Mouse (Mus musculus) frontal cortex, postnatal 36 days (tissue): ENCODE measurements around the gene Olfr1318.

ENCODE experiments used
- DNase-seq, 2 experiments: peaks; one replicate each; pipeline ENCODE4 v3.0.0; 2022; ENCODE audit warnings: low spot score in 2 of 2

Gene Olfr1318

DNA sequence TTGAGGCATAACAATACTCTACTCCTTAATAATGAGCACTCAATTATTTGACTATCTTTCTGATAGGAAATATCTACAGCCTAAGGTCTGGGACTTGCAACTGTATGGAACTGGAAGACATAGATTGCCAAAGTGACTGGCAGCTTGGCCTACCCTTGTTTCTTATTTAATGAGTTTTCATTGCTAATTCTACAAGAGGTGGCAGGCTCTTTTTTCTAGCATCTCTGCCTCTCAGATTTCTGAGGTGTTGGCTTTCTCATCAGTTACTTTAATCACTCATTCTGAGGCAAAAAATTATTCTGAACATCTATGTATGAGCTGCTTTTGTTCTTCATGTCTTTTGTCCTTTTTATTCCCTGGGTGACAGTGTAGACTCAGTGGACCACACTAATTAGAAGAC is at the start of gene Olfr1318:
TSS of gene Olfr1318 (plus strand) at position 301 of the 400 bp plus-strand sequence.
- DNase-seq, result no peak

DNA sequence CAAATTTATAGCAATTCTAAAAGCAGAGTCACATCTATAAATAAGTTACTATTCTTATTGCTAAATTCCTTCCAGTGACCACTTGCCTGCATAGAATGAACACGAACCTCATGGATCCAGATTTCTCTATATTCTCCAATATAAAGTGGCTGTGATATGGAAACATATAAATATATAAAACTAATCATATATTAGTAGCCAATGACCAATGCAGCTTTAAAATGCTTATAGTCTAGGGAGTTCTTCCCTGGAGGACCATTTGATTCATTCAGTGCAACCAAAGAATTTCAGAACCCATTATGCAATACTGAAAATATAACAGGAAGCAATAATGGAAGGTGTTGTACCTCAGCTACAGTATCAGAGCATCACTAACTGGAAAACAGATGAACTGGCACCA is 38.7 kb upstream of the Olfr1318 start, which contains the start of gene Olfr1315-ps1:
TSS of gene Olfr1315-ps1 (minus strand) at position 101 of the 400 bp plus-strand sequence.
- no peak for DNase-seq

DNA sequence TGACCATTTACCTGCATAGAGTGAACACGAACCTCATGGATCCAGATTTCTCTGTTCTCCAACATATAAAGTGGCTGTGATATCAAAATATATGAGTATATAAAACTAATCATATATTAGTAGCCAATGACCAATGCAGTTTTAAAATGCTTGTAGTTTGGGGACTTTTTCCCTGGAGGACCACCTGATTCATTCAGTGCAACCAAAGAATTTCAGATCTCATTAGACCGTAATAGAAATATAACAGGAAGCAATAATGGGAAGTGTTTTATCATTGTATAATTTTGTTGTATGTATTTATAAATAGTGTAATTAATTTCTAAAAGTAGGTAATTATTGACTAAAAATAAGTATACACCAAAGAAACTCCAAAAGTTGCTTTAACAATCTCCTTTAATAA is 19.1 kb upstream of the Olfr1318 start, which contains the start of gene Olfr1316:
TSS of gene Olfr1316 (minus strand) at position 101 of the 400 bp plus-strand sequence.
- DNase-seq, result no peak

DNA sequence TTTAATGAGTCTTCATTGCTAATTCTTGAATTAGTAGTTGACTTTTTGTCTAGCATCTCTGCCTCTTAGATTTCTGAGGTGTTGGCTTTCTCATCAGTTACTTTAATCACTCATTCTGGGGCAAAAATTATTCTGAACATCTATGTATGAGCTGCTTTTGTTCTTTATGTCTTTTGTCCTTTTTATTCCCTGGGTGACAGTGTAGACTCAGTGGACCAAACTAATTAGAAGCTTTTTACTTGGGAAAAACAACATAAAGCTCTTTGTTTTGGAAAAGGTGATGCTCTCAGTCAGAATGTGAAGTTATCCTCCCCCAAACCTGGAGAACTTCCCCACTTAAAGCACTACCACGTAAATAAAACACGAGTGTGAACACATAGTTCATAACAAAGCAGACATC is 14.0 kb upstream of the Olfr1318 start, which contains the start of gene Olfr1317:
TSS of gene Olfr1317 (plus strand) at position 301 of the 400 bp plus-strand sequence.
- DNase-seq, result no peak

DNA sequence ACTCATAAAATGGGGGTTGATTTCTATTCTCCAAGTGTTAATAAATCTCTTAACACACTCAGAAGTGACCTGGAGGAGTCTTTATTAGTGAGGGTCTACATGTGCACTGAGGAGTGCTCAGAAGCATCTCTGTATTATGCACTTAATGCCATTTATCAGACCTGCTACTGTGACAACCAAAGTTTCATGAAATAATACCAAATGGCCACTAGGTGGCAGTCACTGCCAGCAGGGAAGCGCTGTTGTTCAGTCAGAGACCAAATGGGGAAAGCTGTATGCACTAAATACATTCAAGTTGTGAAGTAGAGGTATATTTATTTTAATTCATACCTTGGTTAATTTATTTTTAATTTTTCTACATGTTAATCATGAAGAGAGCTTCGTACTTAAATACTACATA is 42.9 kb downstream of the Olfr1318 start:
- peak; percentile 20 to 60 for DNase-seq

DNA sequence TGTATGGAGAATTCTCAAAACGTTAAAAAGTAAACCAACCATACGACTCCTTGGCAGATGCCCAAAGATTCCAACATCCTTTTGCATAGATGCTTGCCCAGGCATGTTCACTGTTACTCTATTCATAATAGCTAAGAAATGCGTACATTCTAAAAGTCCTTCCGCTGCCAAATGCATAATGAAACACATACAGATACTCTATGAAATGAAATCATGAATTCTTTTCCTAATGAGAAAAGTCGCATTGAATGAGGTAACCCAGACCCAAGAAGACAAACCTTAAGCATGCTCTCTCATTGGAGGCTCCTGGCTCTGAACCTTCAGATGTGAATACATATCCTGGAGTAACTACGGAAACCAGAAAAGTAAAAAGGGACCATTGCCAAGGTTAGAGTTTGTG is 49.1 kb downstream of the Olfr1318 start:
- DNase-seq, result no peak
